Mouse (Mus musculus) testis, adult 2 months (tissue): ENCODE results near the gene Rtkn.

Experiments
- CTCF ChIP-seq: fragments of 200-500 bp; IDR thresholded peaks from 2 replicates; pipeline ENCODE4 v1.5.1; 2012; ENCODE audit warnings: low read depth, mild to moderate bottlenecking, inconsistent platforms, low read length, moderate library complexity; ENCODE audit not compliant: control insufficient read depth, insufficient read depth, insufficient replicate concordance
- POLR2A ChIP-seq: fragments of 200-500 bp; IDR thresholded peaks from 2 replicates; pipeline ENCODE4 v1.6.1; 2012; ENCODE audit warnings: low read depth, mild to moderate bottlenecking, inconsistent platforms, low read length, moderate library complexity; ENCODE audit not compliant: control insufficient read depth

- TF ChIP-seq POLR2A (no peak; the same call in 1 of the 2 replicates), CTCF (no peak)
Measured at GRCm38 (mm10) chr6:83179390-83180117, 44.3 kb downstream of the Rtkn start.
